Mouse (Mus musculus) cerebellum, adult 11-12 months (tissue): Measurements from ENCODE around the gene Gm8126.
"Not testable (repeated sequence)": the region's sequence is repeated elsewhere in the genome, so short reads cannot be mapped to it uniquely, and the experiment has no call there.

Experiments used
- DNase-seq: peaks from one replicate; pipeline ENCODE4 v3.0.0; 2022

Gm8126 gene

DNA sequence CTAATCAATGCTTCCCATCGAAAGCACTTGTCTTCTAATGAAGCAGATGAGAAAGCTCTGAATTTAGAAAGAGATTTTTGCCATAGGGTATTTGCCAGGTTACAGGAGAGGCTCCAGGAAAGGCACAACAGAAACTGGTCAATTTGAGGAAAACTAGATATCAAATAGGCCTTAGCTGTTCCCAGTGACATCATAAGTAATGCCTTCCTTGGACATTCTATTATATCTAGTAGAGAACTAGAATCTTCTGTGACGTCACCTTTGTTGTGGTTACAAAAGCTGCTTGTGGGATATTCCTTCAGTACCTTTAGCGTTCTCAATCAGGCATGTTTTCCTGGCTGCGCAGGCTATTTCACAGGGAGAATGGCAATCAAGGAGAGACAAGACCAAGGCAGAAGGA is at the start of gene Gm8126:
TSS of gene Gm8126 (plus strand) at position 301 of the 400 bp plus-strand sequence.
- not testable (repeated sequence) for DNase-seq

DNA sequence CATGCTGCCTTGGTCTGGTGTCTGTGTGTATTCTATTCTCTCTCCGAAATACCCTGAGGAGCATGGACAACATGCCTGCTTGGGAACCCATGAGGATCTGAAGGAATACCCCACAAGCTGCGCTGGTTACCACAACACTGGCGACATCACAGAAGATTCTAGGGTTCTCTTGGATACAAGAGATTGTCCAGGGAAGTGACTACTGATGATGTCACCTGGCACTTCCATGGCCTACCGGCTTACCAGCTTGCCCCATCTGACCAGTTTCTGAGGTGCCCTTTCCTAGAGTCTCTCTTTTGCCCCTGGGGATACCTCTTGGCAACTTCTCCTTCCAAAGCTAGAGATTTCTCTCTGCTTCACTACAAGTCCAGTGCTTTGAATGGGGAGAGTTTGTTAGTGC is 23.2 kb upstream of the Gm8126 start, which contains the start of gene Gm8122:
TSS of gene Gm8122 (minus strand) at position 101 of the 400 bp plus-strand sequence.
- DNase-seq = not testable (repeated sequence)

DNA sequence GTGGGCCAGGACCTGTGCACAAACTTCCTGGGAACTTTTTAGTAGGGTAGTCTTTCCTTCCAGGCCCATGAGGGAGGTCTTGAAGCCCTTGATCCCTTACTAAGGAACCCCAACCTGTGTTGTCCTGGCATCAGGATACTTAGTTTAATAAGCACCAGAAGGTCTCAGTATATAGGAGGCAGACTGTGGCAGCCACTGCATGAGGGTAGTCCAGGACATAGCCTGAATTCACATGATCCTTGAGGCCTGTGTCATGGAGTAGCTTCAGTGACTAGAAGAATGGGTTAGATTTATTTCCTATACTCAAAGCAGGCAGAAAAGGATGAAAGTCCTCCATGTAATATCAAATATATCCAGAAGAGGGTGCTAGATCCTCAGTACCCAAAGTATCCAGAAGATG is 20.7 kb upstream of the Gm8126 start:
- not testable (repeated sequence) for DNase-seq

DNA sequence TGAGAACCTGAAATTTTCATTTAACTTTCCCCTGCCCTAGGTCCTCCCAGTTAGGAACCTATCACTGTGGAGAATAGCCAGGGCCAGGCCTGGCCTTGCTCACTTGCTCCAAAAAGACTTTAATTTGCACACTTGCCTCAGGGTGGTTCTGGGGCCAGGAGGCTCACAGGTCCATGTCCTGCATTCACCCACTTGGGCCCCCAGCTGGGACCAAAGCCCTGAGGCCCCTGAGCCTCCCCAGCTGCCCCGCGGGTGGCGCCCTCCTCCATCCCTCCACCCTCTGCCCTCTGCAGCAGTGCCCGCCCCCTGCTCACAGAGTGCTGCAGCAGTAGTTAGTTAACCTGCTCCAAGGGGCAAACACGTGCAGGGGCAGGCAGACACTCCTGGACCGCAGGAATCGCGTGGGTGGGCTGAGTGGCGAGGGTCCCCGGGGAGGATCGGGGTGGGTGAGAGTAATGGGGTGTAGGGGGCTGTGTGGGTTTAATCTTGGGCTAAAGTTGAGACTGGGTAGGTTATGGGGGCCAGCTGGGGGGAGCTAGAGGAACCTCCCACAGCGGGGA is 8.8 kb upstream of the Gm8126 start:
- not testable (repeated sequence) for DNase-seq

DNA sequence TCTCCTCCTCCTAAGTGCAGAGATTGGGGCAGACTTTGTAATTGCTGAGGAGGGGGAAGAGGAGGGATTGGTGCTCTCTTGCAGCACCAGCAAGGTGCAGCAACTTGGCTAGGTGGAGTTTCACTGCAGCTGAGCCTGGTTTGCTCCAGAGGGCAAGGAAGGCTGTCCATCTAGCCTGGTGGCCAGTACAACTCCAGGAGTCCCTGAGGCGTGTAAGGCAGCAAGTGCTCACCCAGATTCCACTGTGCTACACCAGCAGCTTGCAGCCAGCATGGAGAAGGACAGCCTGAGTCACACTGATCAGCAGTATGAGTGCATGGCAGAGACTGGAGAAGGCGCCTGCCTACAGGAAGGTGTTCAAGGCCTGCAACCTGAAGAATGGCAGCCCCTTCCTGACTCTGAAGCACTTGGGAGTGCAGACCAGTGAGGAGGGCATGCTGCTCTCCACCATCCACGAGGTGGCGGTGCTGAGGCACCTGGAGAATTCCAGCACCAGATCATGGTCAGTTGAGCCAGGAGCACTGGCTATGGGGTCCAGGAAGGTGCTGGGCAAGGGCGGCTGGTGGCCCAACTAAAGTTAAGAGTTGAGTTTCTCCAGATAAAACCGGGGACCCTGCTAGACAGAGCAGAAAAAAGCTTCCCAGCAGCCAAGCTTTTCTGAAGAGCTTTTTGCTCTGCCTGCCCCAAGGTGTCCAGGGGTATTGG is 7.7 kb upstream of the Gm8126 start:
- DNase-seq = not testable (repeated sequence)

DNA sequence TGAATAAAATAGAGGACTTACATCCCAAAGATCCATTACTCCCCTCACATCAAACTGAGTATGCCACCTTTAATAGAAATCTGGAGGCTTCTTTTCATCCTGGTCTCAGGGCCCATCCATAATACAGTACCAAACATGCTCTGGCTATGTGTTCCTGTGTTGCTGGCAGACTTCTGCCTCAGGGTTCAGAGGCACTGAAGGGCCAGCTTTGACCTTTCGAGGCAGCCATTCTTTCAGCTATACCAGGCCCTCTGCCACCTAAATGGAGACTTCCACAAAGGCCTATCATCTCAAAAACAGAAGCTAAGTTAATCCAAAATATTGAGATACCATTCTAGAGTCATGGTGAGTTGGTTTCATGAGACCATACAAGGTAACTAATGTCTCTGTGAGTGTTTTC is 1.9 kb upstream of the Gm8126 start:
- not testable (repeated sequence) for DNase-seq

DNA sequence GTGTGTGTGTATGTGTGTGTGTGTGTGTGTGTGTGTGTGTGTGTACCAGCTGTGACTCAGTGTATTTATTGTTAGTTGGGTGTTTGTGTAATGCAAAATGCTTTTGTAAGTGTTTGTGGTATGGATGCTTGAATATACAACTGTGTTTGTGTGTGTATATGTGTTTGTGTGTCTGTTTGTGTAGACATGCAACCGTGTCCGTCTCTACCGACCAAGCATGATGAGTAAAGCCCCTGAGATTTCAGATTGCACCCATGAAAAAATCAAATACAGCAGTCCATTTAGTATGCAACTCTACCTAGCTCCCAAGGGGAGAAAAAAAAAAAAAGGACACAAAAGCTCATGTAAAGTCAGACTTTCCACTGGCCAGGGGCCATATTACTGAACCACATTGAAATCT is 5.0 kb downstream of the Gm8126 start:
- DNase-seq = not testable (repeated sequence)

DNA sequence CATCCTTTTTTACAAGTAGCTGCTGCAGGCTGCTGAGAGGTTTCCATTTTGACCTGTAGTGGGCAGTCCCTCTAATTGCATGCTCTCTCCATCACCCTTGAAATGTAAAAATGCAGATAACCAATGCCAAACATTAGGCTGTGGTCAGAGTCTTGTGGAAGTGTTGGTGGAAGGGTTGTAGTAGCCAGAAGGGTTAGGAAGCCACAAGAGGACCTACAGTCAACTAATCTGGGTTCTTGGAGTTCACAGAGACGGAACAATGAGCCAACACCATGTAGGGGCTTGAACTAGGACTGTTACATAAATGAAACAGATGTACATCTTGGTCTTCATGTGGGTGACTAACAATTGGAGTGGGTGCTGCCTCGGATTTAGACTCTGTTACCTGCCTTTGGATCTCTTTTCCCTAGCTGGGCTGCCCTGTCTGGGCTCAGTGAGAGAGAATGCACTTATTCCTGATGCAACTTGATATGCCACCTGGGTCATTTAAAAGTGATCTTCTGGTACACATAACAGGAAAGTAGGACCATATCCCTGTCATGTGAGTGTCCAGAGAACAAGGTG is 10.2 kb downstream of the Gm8126 start:
- not testable (repeated sequence) for DNase-seq

DNA sequence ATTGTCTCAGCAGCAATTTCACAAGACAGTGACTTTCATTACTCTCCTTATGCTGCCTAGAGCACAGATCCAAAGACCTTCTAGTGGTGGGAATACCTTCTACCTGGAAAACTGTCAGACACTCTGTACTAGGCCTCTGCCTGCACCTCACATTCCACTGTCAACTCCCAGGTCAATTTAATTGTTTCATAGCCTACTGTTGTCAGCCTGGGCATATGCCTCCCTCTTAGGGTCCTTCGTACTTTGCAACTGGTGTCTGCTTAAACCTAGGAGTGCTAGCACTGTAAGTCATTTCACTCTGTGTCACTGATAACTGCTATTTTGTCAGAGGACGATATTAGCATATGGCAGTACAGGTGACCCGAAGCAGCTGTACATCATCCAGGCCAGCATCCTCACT is 10.8 kb downstream of the Gm8126 start:
- DNase-seq = not testable (repeated sequence)

DNA sequence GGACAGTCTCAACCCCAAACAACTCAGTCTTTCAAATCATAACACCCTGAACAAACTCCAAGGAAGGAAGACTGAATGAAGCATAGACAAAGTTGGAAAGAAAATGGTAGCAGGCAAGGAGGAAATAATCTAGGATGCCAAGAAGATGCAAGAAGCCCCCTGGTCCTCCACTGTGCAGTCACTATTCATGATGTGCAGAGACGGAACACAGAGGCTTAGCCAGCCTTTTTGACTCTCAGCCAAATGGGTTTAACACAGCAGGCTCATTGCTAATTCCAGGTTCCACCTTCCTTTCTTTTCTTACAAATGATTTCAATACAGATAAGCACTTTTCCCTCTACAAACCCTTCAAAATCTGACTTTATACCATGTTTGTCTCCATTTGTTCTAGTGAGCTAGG is 14.7 kb downstream of the Gm8126 start:
- not testable (repeated sequence) for DNase-seq

DNA sequence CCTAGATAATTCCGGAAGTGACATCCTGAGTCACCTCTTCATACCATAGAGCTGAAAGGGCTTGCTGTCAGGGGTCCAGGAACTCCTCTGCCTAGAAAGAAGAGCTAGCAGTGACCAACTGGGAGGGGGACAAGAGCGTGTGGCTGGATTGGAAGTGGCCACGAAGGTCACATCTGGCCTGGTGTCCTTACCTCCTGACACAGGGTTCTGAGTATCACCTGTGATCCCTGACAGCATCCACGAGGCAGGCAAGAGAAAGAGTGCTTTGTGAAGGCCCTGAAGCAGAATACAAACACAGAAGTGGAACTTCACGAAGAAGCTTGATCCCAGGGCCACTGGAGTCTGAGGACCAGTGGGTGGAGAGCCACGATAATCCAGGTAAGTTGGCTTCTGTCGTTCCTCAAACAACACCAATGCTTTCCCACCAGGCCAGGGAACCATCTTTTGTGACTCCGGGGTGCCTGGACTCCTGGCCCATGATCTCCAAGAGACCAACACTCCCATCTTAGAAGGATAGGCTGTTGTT is 16.6 kb downstream of the Gm8126 start, which contains the start of gene Gm9732:
TSS of gene Gm9732 (plus strand) at position 51 of the 526 bp plus-strand sequence.
- DNase-seq = not testable (repeated sequence)

DNA sequence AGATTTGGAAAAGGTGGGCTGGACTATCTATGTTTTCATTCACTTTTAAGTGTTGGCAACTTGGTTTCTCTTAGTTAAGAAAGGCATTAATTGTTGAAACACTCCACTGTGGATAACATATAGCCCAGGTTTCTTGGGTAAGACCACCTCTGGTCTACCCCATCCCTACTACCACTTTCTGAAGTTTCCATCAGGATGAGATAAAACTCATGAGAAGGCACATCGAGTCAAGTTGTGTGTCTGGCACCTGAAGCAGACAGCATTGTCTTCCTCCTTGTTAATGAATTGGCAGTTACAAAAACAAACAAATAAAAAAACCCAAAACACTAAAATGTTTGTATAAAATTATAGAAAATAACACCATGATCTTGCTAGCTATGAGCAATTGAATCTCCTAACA is 17.3 kb downstream of the Gm8126 start:
- DNase-seq = not testable (repeated sequence)

DNA sequence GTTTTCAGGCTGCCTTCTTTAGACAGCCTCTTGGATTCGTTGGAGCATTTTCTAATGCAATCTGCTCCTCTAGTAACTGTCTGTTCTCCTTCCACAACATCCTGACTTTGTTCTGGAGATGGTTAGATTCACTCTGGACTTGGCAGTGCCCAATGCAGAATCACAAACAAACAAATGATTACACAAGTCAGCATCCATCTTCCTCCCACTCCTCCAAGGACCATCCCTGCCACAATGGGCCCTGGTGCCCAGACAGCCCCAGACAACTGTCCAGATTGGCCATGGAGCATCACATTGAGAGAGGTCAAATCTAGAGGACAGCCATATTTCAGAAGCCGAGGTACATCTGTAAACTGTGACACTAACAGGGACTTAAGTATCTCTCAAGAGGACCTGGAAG is 19.0 kb downstream of the Gm8126 start:
- DNase-seq = not testable (repeated sequence)

DNA sequence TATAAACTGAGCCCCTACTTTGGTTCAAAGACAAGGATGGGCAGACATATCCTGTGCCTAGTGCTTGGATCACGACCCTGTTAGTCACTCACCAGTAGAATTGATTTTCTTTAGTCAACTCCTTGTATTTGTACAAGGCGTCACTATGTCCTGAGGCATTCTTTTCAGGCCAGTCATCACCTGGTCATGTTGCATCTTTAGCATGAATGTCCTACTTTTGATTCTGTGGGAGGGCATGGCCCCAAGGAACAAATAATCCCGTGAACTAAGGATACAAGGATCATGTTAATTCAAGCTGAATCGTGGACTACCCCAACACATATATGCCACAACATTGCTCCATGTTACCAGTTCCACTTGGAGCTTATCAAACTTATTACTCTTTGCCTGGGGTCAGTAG is 19.7 kb downstream of the Gm8126 start:
- DNase-seq = not testable (repeated sequence)

DNA sequence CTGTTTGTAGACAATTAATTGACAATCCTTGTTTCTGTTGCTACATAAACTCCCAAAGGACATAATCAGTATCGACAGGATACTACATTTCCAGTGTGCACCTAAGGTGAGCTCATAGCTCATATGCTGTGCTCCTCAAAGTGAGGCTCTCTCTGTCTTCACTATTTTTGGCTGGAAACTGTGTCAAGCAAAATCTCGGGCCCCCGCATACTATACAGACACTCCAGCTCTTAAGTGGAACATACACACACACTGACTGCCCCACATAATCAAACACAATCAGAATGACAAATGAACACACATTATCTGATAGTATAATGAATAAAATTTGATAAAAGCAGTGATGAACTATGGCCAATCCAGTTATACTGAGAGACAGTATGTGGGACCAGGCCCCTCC is 20.2 kb downstream of the Gm8126 start:
- DNase-seq = not testable (repeated sequence)

DNA sequence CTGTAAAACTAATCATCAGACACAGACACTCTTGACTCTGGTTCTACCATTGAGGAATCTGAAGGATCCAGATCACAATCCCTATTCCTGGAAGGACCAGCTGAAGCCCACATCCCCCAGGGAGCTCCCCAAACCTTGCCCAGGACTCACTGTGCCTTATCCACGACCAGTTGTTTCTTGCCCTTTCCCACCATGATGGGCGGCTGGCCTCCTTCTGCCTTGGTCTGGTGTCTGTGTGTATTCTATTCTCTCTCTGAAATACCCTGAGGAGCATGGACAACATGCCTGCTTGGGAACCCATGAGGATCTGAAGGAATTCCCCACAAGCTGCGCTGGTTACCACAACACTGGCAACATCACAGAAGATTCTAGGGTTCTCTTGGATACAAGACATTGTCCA is 35.1 kb downstream of the Gm8126 start, which contains the start of gene Gm8127:
TSS of gene Gm8127 (minus strand) at position 330 of the 400 bp plus-strand sequence.
- not testable (repeated sequence) for DNase-seq
